Mouse (Mus musculus): ENCODE results near the gene Msx1. TPM values are rescaled to one million over a fixed set of nuclear protein-coding genes. Genes with fewer than 3 reads are reported as not detected.
"Not testable (repeated sequence)": the region's sequence is repeated elsewhere in the genome, so short reads cannot be mapped to it uniquely, and the experiment has no call there.

The Msx1 gene
- polyA plus RNA-seq, 1 experiment, result 4.0 TPM

DNA sequence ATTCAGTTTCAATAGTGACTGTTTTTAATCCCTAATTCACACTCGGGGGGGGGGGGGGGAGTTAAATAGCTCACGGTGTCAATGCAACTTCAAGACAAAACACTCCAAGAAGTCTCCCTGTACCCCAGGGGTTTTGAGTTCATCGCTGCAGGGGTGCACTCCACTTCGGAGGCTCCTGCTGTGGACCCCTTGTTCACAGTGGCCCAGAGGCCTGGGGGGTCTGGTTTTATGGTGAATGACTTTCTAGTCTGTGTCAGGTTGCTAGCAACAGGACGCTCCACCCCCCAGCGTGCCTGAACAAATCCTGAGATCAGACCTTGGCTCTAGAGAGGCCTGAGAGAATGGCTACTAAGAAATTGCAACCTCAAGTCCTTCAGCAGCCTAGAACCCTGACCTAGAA lies 8.4 kb upstream of the Msx1 start:
- no peaks in the 10 kb centered on the region for H3K4me1 ChIP-seq (replicated peaks; ENCODE audit: control insufficient read depth, insufficient read depth, low read length)
- 17% methylated on average over 6 of the region's 6 CpGs for whole genome bisulfite sequencing
- H3K27me3 ChIP-seq (ENCODE audit: control insufficient read depth, insufficient read depth, low read length), result peaks cover 11% of the 10 kb centered on the region
- no peak overlapping the region for H3K4me3 ChIP-seq (ENCODE audit: control insufficient read depth, insufficient read depth, low read length)
- no peak for TF ChIP-seq POLR2A (IDR thresholded peaks at IDR 0.05; ENCODE audit: control insufficient read depth, extremely low read depth, insufficient read depth, low read length, poor library complexity)
- no peaks in the 10 kb centered on the region for H3K36me3 ChIP-seq (ENCODE audit: control insufficient read depth, insufficient read depth, low read length)
- no peak overlapping the region for H3K27ac ChIP-seq (ENCODE audit: control insufficient read depth, insufficient read depth, low read length)
- no peak for DNase-seq

DNA sequence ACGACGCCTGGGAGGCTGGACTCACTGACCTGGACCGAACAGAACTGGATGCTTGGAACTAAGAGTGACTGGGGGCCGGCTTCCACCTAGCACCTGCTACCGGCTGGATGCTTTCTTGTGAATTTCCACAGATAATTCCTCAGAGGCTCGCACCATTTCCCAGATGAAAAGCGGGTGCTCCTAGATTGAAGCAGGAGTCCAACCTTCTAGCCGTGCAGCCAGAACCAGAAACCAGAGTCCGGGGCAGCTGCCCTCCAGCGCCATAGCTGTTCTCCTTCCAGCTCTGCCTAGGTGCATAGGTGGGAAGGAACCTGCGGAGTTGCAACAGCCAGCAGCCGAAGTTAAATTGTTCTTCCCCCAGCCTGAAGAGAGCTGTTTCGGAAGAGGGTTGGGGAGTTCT lies 7.6 kb upstream of the Msx1 start:
- Histone ChIP-seq H3K27ac (ENCODE audit: control insufficient read depth, insufficient read depth, low read length) (no peak overlapping the region), H3K36me3 (ENCODE audit: control insufficient read depth, insufficient read depth, low read length) (no peaks in the 10 kb centered on the region), H3K27me3 (ENCODE audit: control insufficient read depth, insufficient read depth, low read length) (peaks cover 11% of the 10 kb centered on the region), H3K4me1 (replicated peaks; ENCODE audit: control insufficient read depth, insufficient read depth, low read length) (no peaks in the 10 kb centered on the region), H3K4me3 (ENCODE audit: control insufficient read depth, insufficient read depth, low read length) (no peak overlapping the region)
- DNase-seq, result no peak
- whole genome bisulfite sequencing, result 10% methylated on average over 13 of the region's 13 CpGs
- TF ChIP-seq POLR2A (IDR thresholded peaks at IDR 0.05; ENCODE audit: control insufficient read depth, extremely low read depth, insufficient read depth, low read length, poor library complexity) (no peak), CTCF (IDR thresholded peaks at IDR 0.05; ENCODE audit: borderline replicate concordance, control insufficient read depth, extremely low read depth, insufficient read depth, low read length, poor library complexity) (no peak)

DNA sequence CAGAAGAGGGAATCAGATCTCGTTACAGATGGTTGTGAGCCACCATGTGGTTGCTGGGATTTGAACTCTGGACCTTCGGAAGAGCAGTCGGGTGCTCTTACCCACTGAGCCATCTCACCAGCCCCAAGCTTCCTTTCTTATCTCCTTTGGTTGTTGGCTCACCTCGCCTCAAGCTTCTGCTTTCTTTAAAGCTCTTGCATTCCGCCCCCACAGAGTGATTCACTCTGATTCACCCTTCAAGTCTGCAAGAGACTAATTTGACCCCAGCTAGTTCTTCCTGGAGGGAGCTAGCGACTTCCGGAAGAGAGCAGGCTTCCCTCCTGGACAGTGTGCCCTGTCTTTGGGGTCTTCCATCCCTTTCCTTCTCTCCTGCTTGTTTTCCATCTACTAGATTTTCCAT lies 6.1 kb upstream of the Msx1 start:
- not testable (repeated sequence) for H3K27ac ChIP-seq (ENCODE audit: control insufficient read depth, insufficient read depth, low read length); DNase-seq; H3K4me1 ChIP-seq (replicated peaks; ENCODE audit: control insufficient read depth, insufficient read depth, low read length); H3K4me3 ChIP-seq (ENCODE audit: control insufficient read depth, insufficient read depth, low read length); H3K36me3 ChIP-seq (ENCODE audit: control insufficient read depth, insufficient read depth, low read length)
- WGBS, result 24% methylated on average over 6 of the region's 7 CpGs
- peaks cover 13% of the 10 kb centered on the region for H3K27me3 ChIP-seq (ENCODE audit: control insufficient read depth, insufficient read depth, low read length)

DNA sequence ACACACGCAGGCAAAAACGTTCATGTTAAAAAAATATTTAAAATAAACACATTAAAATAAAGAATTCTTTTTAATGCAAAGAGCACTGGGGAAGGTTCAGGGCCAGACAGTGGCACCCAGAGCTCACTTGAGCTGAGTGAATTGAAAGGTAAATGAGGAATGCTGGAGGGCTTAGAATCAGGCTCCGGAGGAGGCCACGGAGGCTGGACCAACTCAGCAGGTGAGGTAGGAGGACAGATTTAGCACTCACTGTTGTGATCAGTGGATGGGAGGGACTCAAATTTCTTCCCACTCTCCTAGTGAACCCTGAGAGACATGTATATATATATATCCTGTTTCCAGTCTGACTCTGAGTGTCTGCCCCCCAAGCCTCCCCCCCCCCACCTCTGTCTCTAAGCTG lies 5.5 kb upstream of the Msx1 start:
- H3K27me3 ChIP-seq (ENCODE audit: control insufficient read depth, insufficient read depth, low read length), result peaks cover 13% of the 10 kb centered on the region
- 15% methylated on average over 4 of the region's 4 CpGs for WGBS
- TF ChIP-seq POLR2A (IDR thresholded peaks at IDR 0.05; ENCODE audit: control insufficient read depth, extremely low read depth, insufficient read depth, low read length, poor library complexity) (no peak), CTCF (IDR thresholded peaks at IDR 0.05; ENCODE audit: borderline replicate concordance, control insufficient read depth, extremely low read depth, insufficient read depth, low read length, poor library complexity) (no peak)

DNA sequence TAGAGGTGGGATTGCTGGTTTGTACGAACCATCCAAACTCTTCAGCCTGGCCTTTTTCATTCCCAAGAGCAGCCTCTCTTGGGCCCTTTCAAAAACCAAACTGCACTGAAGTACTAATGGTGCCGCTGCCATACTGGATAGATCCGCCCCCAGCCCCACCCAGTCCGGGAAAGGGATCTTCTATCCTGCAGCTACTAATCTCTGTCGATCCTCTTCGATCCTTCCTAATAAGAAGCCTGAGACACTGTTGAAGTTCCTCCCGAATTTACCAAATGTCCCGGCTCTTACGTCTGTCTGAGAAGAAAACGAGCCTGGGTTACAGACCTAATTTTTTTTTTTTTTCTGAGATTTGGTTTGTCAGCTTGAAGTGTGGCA lies 4.9 kb upstream of the Msx1 start:
- H3K4me1 ChIP-seq (replicated peaks; ENCODE audit: control insufficient read depth, insufficient read depth, low read length), result no peaks in the 10 kb centered on the region
- no peak overlapping the region for H3K4me3 ChIP-seq (ENCODE audit: control insufficient read depth, insufficient read depth, low read length)
- DNase-seq, result no peak
- H3K27ac ChIP-seq (ENCODE audit: control insufficient read depth, insufficient read depth, low read length), result no peak overlapping the region
- 13% methylated on average over 10 of the region's 10 CpGs for WGBS
- no peak for TF ChIP-seq CTCF (IDR thresholded peaks at IDR 0.05; ENCODE audit: borderline replicate concordance, control insufficient read depth, extremely low read depth, insufficient read depth, low read length, poor library complexity)
- no peak for TF ChIP-seq POLR2A (IDR thresholded peaks at IDR 0.05; ENCODE audit: control insufficient read depth, extremely low read depth, insufficient read depth, low read length, poor library complexity)
- H3K36me3 ChIP-seq (ENCODE audit: control insufficient read depth, insufficient read depth, low read length), result no peaks in the 10 kb centered on the region
- peaks cover 13% of the 10 kb centered on the region for H3K27me3 ChIP-seq (ENCODE audit: control insufficient read depth, insufficient read depth, low read length)

More for the DNA sequence above, 5.5 kb upstream of the Msx1 start:
- no peaks in the 10 kb centered on the region for H3K4me1 ChIP-seq (replicated peaks; ENCODE audit: control insufficient read depth, insufficient read depth, low read length)
- H3K27ac ChIP-seq (ENCODE audit: control insufficient read depth, insufficient read depth, low read length), result no peak overlapping the region
- H3K36me3 ChIP-seq (ENCODE audit: control insufficient read depth, insufficient read depth, low read length), result no peaks in the 10 kb centered on the region
- no peak for DNase-seq
- H3K4me3 ChIP-seq (ENCODE audit: control insufficient read depth, insufficient read depth, low read length), result no peak overlapping the region

DNA sequence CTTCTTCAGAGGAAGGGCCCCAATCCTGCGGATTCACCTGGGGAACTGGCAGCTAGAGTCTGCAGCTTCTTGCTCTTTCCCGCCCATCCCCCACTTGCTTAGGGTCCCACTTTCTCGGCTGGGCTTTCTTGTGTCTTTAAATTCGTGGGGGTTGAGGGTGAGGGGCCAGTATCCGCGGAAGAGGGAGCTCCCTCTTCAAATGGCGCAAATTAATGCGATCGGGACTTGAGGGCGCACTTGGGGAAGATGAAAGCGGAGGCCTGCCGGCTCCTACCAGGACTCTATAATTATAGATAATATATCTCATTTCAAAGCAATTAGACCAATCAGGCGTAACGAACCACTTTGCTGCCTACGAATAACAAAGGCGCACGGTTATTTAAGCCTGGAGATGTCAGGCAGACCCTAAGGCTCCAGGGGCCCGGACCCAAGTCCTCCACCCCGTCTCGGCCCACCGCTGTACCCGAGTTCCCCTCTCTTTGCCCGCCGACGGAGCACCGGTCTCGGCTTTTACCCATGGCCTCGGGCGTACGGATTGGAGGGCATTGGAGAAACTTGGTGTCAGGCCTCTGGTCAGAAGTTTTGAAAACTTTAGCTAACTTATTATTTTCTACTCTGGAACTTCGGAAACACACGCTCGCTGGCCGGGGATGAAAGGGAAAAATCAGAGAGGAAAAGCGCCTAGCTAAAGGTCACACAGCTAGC lies 4.4 kb upstream of the Msx1 start:
- Histone ChIP-seq H3K27ac (ENCODE audit: control insufficient read depth, insufficient read depth, low read length) (no peak overlapping the region), H3K36me3 (ENCODE audit: control insufficient read depth, insufficient read depth, low read length) (no peaks in the 10 kb centered on the region), H3K4me3 (ENCODE audit: control insufficient read depth, insufficient read depth, low read length) (no peak overlapping the region), H3K4me1 (replicated peaks; ENCODE audit: control insufficient read depth, insufficient read depth, low read length) (no peaks in the 10 kb centered on the region), H3K27me3 (ENCODE audit: control insufficient read depth, insufficient read depth, low read length) (peaks cover 13% of the 10 kb centered on the region)
- TF ChIP-seq CTCF (IDR thresholded peaks at IDR 0.05; ENCODE audit: borderline replicate concordance, control insufficient read depth, extremely low read depth, insufficient read depth, low read length, poor library complexity) (no peak), POLR2A (IDR thresholded peaks at IDR 0.05; ENCODE audit: control insufficient read depth, extremely low read depth, insufficient read depth, low read length, poor library complexity) (no peak)
- no peak for DNase-seq
- 8% methylated on average over 35 of the region's 35 CpGs for WGBS

DNA sequence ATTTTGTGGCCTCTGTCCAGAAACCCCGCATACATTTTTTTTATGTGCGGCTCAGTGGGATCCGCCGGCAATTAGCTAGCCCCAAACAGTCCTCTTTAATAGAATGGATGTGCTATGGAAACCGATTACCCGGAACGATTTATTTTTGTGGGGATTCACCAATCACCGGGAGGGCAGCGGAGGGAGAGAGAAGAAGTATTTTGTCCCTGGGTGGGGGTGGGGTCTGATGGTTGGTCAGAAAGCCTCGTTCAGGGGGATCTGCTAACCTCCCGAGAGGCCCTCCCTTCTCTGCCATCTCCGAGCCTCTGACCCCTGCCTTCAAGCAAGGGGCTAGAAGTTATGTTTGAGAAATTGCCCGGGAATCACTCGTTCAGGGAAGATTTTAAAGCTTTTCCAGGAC lies 3.6 kb upstream of the Msx1 start:
- WGBS, result 9% methylated on average over 14 of the region's 14 CpGs
- no peak overlapping the region for H3K27ac ChIP-seq (ENCODE audit: control insufficient read depth, insufficient read depth, low read length)

More for the DNA sequence above, 3.6 kb upstream of the Msx1 start:
- no peak overlapping the region for H3K4me3 ChIP-seq (ENCODE audit: control insufficient read depth, insufficient read depth, low read length)
- H3K36me3 ChIP-seq (ENCODE audit: control insufficient read depth, insufficient read depth, low read length), result no peaks in the 10 kb centered on the region
- no peak for TF ChIP-seq POLR2A (IDR thresholded peaks at IDR 0.05; ENCODE audit: control insufficient read depth, extremely low read depth, insufficient read depth, low read length, poor library complexity)
- no peak for TF ChIP-seq CTCF (IDR thresholded peaks at IDR 0.05; ENCODE audit: borderline replicate concordance, control insufficient read depth, extremely low read depth, insufficient read depth, low read length, poor library complexity)
- DNase-seq, result no peak
- H3K4me1 ChIP-seq (replicated peaks; ENCODE audit: control insufficient read depth, insufficient read depth, low read length), result no peaks in the 10 kb centered on the region
- peaks cover 13% of the 10 kb centered on the region for H3K27me3 ChIP-seq (ENCODE audit: control insufficient read depth, insufficient read depth, low read length)

Data from thymus, adult 2 months (tissue).